In the genomic region with DNA sequence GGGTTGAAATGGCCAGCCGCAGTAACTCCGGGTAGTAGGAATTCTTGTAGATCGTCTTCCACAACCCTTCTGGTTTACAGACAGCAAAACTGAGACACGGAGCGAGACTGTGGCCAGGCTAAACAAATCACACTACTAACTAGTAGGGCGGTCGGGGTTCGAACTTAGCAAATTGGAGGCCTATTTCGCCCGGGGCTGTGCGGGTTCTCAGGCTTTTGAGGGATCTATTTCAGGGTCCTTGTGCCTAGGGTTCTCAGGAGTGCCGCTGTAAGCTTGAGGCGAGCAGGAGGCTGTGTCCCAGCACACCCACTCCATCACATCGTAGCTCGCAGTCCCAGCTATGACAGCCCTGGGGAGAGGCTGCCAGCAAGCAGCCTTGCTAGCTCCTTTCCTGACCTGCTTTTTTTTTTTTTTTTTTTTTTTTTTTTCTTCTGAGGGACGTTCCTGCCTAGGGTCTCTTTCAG, we compare ENCODE assay signal across 8 mouse cellular contexts. TPM values are rescaled to one million over a fixed set of nuclear protein-coding genes. Genes with fewer than 3 reads are reported as not detected.
DNase-seq lines count a peak whose midpoint lies in the region; ATAC-seq and TF ChIP-seq lines count a peak whose summit lies in the region.

No protein-coding gene starts in this region.

- TF ChIP-seq RAD21 in CH12.LX (IDR thresholded peaks at IDR 0.05; ENCODE audit: low read depth, low read length) = no peak

- no peak for TF ChIP-seq CTCF in CH12.LX (conservative IDR thresholded peaks at IDR 0.05 in 1 of 2, IDR thresholded peaks at IDR 0.05 in 1 of 2; ENCODE audit: low read depth in 2 of 2, low read length in 2 of 2)

- dilution Hi-C loops in CH12.LX (cut with MboI; ENCODE audit: extremely low pct_ligation_motif_present, extremely low pct_unique_long_range_greater_than_20kb, low sequenced_read_pairs) = no loop called here

- 2% methylated on average over 16 of the region's 16 CpGs for WGBS in embryonic facial prominence, embryonic 12.5 days
- WGBS in hindbrain, embryonic 16.5 days = 0% methylated on average over 16 of the region's 16 CpGs
- 0% methylated on average over 16 of the region's 16 CpGs for WGBS in lung, embryonic 16.5 days
- under 1% methylated on average over 16 of the region's 16 CpGs for WGBS in stomach, embryonic 14.5 days

- peaks cover 9% of the 10 kb centered on the region for H3K27me3 ChIP-seq in CH12.LX (replicated peaks)
- H3K27me3 ChIP-seq in embryonic facial prominence, embryonic 12.5 days = 0 out of 2 replicates have a peak, but pooled peaks cover 2% of the 10 kb centered on the region
- no peaks in the 10 kb centered on the region for H3K27me3 ChIP-seq in hindbrain, embryonic 16.5 days (replicated peaks; ENCODE audit: control insufficient read depth, insufficient read depth, low read length)
- H3K27me3 ChIP-seq in lung, embryonic 16.5 days (ENCODE audit: control insufficient read depth, insufficient read depth, low read depth, low read length) = no peaks in the 10 kb centered on the region
- no peaks in the 10 kb centered on the region for H3K27me3 ChIP-seq in stomach, embryonic 14.5 days (ENCODE audit: control insufficient read depth, insufficient read depth, low read length)

- in situ Hi-C loops in CH12.LX (cut with MboI; ENCODE audit: low pct_ligation_motif_present, low pct_unique_long_range_greater_than_20kb, low sequenced_read_pairs) = no loop called here

- H3K79me2 ChIP-seq in CH12.LX (replicated peaks; ENCODE audit: control insufficient read depth, extremely low read depth, insufficient read depth, poor library complexity, severe bottlenecking) = no peaks in the 10 kb centered on the region

- TF ChIP-seq EP300 in CH12.LX (IDR thresholded peaks at IDR 0.05; ENCODE audit: low read length) = no peak; the same call in 1 of the 2 replicates

- no peak for TF ChIP-seq POLR2A in CH12.LX (IDR thresholded peaks at IDR 0.05; ENCODE audit: low read depth, low read length)

- H3K4me3 ChIP-seq in CH12.LX (replicated peaks in 1 of 3; ENCODE audit: low read depth in 2 of 3, low read length in 2 of 3, poor library complexity in 1 of 3) = peak overlapping the region; percentile 52 to 82 (median 67)
- peak overlapping the region; percentile 67 for H3K4me3 ChIP-seq in embryonic facial prominence, embryonic 12.5 days
- peak overlapping the region; percentile 67 for H3K4me3 ChIP-seq in hindbrain, embryonic 16.5 days (ENCODE audit: low read length)
- H3K4me3 ChIP-seq in lung, embryonic 16.5 days (ENCODE audit: low read length) = peak overlapping the region; percentile 76
- H3K4me3 ChIP-seq in stomach, embryonic 14.5 days (ENCODE audit: low read depth, low read length) = peak overlapping the region; percentile 64

- peak overlapping the region; percentile 47 for H3K9ac ChIP-seq in CH12.LX (ENCODE audit: insufficient read depth, low read depth)
- H3K9ac ChIP-seq in embryonic facial prominence, embryonic 12.5 days = peak overlapping the region; percentile 65
- H3K9ac ChIP-seq in hindbrain, embryonic 16.5 days (ENCODE audit: low read depth, low read length) = peak overlapping the region; percentile 68
- peak overlapping the region; percentile 79 for H3K9ac ChIP-seq in lung, embryonic 16.5 days (ENCODE audit: low read length)
- peak overlapping the region; percentile 60 for H3K9ac ChIP-seq in stomach, embryonic 14.5 days (replicated peaks; ENCODE audit: low read depth, low read length)

- peak; percentile 13 for DNase-seq in gastrocnemius, postnatal 10 days
- no peak for DNase-seq in gastrocnemius, adult 18-20 months (ENCODE audit: low spot score)
- DNase-seq in CH12.LX (ENCODE audit: extremely low read depth) = no peak
- DNase-seq in ovary, postnatal 36 days (ENCODE audit: low spot score) = no peak

- peak overlapping the region; percentile 65 for H3K4me2 ChIP-seq in CH12.LX (ENCODE audit: insufficient read depth, low read depth, poor library complexity, severe bottlenecking)
- H3K4me2 ChIP-seq in embryonic facial prominence, embryonic 12.5 days (replicated peaks) = peak overlapping the region; percentile 71
- peak overlapping the region; percentile 89 for H3K4me2 ChIP-seq in hindbrain, embryonic 16.5 days (ENCODE audit: low read length)
- peak overlapping the region; percentile 87 for H3K4me2 ChIP-seq in lung, embryonic 16.5 days (ENCODE audit: low read depth, low read length)
- peak overlapping the region; percentile 76 for H3K4me2 ChIP-seq in stomach, embryonic 14.5 days (replicated peaks; ENCODE audit: low read depth, low read length)

- no peak overlapping the region for H3K27ac ChIP-seq in CH12.LX (ENCODE audit: insufficient read depth, low read depth)
- peak overlapping the region; percentile 42; the same call in 1 of the 2 replicates for H3K27ac ChIP-seq in embryonic facial prominence, embryonic 12.5 days
- H3K27ac ChIP-seq in hindbrain, embryonic 16.5 days (ENCODE audit: low read depth, low read length) = peak overlapping the region; percentile 65
- peak overlapping the region; percentile 76 for H3K27ac ChIP-seq in lung, embryonic 16.5 days (ENCODE audit: low read length)
- H3K27ac ChIP-seq in stomach, embryonic 14.5 days (ENCODE audit: low read length) = peak overlapping the region; percentile 44; the same call in 1 of the 2 replicates

- H3K4me1 ChIP-seq in CH12.LX (ENCODE audit: control insufficient read depth in 1 of 2, insufficient read depth in 2 of 2) = peaks cover 8 to 21% of the 10 kb centered on the region in 2 experiments
- no peaks in the 10 kb centered on the region for H3K4me1 ChIP-seq in embryonic facial prominence, embryonic 12.5 days
- 0 out of 2 replicates have a peak, but pooled peaks cover 2% of the 10 kb centered on the region for H3K4me1 ChIP-seq in hindbrain, embryonic 16.5 days (ENCODE audit: control insufficient read depth, insufficient read depth, low read depth, low read length)
- H3K4me1 ChIP-seq in lung, embryonic 16.5 days (replicated peaks; ENCODE audit: control insufficient read depth, insufficient read depth, low read length) = peaks cover 15% of the 10 kb centered on the region
- no peaks in the 10 kb centered on the region for H3K4me1 ChIP-seq in stomach, embryonic 14.5 days (ENCODE audit: control insufficient read depth, insufficient read depth, low read length)

- no peaks in the 10 kb centered on the region for H3K9me3 ChIP-seq in CH12.LX (replicated peaks; ENCODE audit: low read length)
- no peaks in the 10 kb centered on the region for H3K9me3 ChIP-seq in embryonic facial prominence, embryonic 12.5 days
- no peaks in the 10 kb centered on the region for H3K9me3 ChIP-seq in hindbrain, embryonic 16.5 days (ENCODE audit: control insufficient read depth, low read length)
- H3K9me3 ChIP-seq in lung, embryonic 16.5 days (ENCODE audit: control insufficient read depth, low read length) = no peaks in the 10 kb centered on the region
- H3K9me3 ChIP-seq in stomach, embryonic 14.5 days (ENCODE audit: control insufficient read depth, low read depth, low read length) = no peaks in the 10 kb centered on the region

- no peaks in the 10 kb centered on the region for H3K36me3 ChIP-seq in CH12.LX (replicated peaks in 1 of 2; ENCODE audit: control insufficient read depth in 1 of 2, insufficient read depth in 1 of 2, low read length in 1 of 2)
- no peaks in the 10 kb centered on the region for H3K36me3 ChIP-seq in embryonic facial prominence, embryonic 12.5 days
- H3K36me3 ChIP-seq in hindbrain, embryonic 16.5 days (ENCODE audit: control insufficient read depth, insufficient read depth, low read length) = no peaks in the 10 kb centered on the region
- H3K36me3 ChIP-seq in lung, embryonic 16.5 days (ENCODE audit: control insufficient read depth, insufficient read depth, low read length) = no peaks in the 10 kb centered on the region
- H3K36me3 ChIP-seq in stomach, embryonic 14.5 days (ENCODE audit: control insufficient read depth, insufficient read depth, low read length) = no peaks in the 10 kb centered on the region

- peak; percentile 54; the same call in 1 of the 2 replicates for ATAC-seq in embryonic facial prominence, embryonic 12.5 days (ENCODE audit: insufficient number of reproducible peaks, insufficient read depth, low FRiP score, low TSS enrichment)
- peak; percentile 65 for ATAC-seq in hindbrain, embryonic 16.5 days
- ATAC-seq in lung, embryonic 16.5 days (ENCODE audit: low read depth) = peak; percentile 83
- peak; percentile 74 for ATAC-seq in stomach, embryonic 14.5 days (ENCODE audit: insufficient number of reproducible peaks, insufficient read depth, low FRiP score, low read depth)

TF ChIP-seq in CH12.LX, 34 proteins besides CTCF, POLR2A, EP300 and RAD21:
- TF ChIP-seq E2F4 (IDR thresholded peaks at IDR 0.05; ENCODE audit: insufficient replicate concordance, low read depth, low read length) = no peak
- TF ChIP-seq SIN3A (IDR thresholded peaks at IDR 0.05; ENCODE audit: low read length) = peak; percentile 45; the same call in 1 of the 2 replicates
- peak; percentile 88 for TF ChIP-seq ZNF384 (IDR thresholded peaks at IDR 0.05; ENCODE audit: low read depth, low read length)
- TF ChIP-seq MXI1 (IDR thresholded peaks at IDR 0.05; ENCODE audit: low read depth, low read length) = 0 out of 2 replicates have a peak, but pooled peaks have one; percentile 4
- TF ChIP-seq MAX (IDR thresholded peaks at IDR 0.05; ENCODE audit: low read length) = no peak

RNA-seq across cellular contexts. Expression of a gene that starts 0.4 kb away (rescaled TPM):
- 1 to 10 TPM; 4.8 to 5.3 TPM for total RNA-seq in gastrocnemius, postnatal 10 days (2021)
- 1 to 10 TPM; 1.8 to 1.9 TPM for total RNA-seq in gastrocnemius, adult 18-20 months (2021)
- total RNA-seq in CH12.LX (2012; rRNA removed) (4.1 TPM in 2 replicates), CH12.LX (2014; rRNA removed) (14.4 and 15.0 TPM in 2 replicates)
- polyA plus RNA-seq in CH12.LX (2012; ENCODE audit: insufficient read length, low read depth) = 8.7 and 9.4 TPM in 2 replicates
- polyA plus RNA-seq in embryonic facial prominence, embryonic 12.5 days (2016; fragmentation: Nextera tagmentation; extraction: Ambion mirVana) = 6.0 and 6.9 TPM in 2 replicates
- polyA plus RNA-seq in hindbrain, embryonic 16.5 days (2015; fragmentation: Nextera tagmentation; extraction: Ambion mirVana) = 13.0 and 13.6 TPM in 2 replicates
- 14.5 and 16.1 TPM in 2 replicates for polyA plus RNA-seq in lung, embryonic 16.5 days (2015; fragmentation: Nextera tagmentation; extraction: Ambion mirVana)
- 9.4 and 9.5 TPM in 2 replicates for polyA plus RNA-seq in stomach, embryonic 14.5 days (2014; fragmentation: Nextera tagmentation; extraction: Ambion mirVana)

RNA-seq across cellular contexts. Expression of a gene that starts 55.4 kb away (rescaled TPM):
- total RNA-seq in gastrocnemius, postnatal 10 days (2021) = not detected
- not detected for total RNA-seq in gastrocnemius, adult 18-20 months (2021)
- total RNA-seq in CH12.LX (2012; rRNA removed) (not detected in 2 replicates), CH12.LX (2014; rRNA removed) (not detected in 2 replicates)
- not detected in 2 replicates for polyA plus RNA-seq in CH12.LX (2012; ENCODE audit: insufficient read length, low read depth)
- not detected in 2 replicates for polyA plus RNA-seq in embryonic facial prominence, embryonic 12.5 days (2016; fragmentation: Nextera tagmentation; extraction: Ambion mirVana)
- polyA plus RNA-seq in hindbrain, embryonic 16.5 days (2015; fragmentation: Nextera tagmentation; extraction: Ambion mirVana) = not detected in 2 replicates
- polyA plus RNA-seq in lung, embryonic 16.5 days (2015; fragmentation: Nextera tagmentation; extraction: Ambion mirVana) = not detected in 2 replicates
- not detected in 2 replicates for polyA plus RNA-seq in stomach, embryonic 14.5 days (2014; fragmentation: Nextera tagmentation; extraction: Ambion mirVana)
